Mouse (Mus musculus): Measurements from ENCODE around the gene Celsr3. TPM values are rescaled to one million over a fixed set of nuclear protein-coding genes. Genes with fewer than 3 reads are reported as not detected.

Celsr3 gene
- polyA plus RNA-seq (2015; fragmentation: Nextera tagmentation; extraction: Ambion mirVana), result 13.8 and 14.3 TPM in 2 replicates

- H3K4me1 ChIP-seq (replicated peaks), result peaks cover 57% of the 10 kb centered on the region
These were observed at the start of gene Celsr3 for GRCm38 (mm10) chr9:108825820-108826699. Gene Celsr3 (plus strand): TSS chr9:108826320.

DNA sequence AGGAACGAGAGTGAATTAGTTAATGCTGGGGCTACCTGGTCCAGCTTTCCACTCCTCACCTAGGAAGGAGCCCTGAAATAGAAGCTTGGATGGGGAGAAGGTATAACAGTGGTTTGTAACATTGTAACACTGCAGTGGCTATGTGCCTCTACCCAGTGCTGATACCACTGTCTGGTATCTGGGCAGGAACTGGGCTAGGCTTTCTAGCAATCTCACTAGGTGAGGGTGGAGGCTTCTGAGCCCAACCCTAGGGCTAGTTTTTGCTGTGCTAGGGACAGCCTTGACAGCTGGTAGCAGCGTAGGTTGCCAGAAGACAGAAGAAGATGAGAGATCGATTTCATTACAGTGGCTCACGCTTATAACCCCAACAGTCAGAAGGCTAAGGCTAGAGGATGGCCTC is 49.5 kb upstream of the Celsr3 start:
- WGBS, result 93% methylated on average over 4 of the region's 4 CpGs
- H3K9ac ChIP-seq, result no peak overlapping the region
- no peak overlapping the region for H3K27ac ChIP-seq
- no peak overlapping the region for H3K4me3 ChIP-seq
- no peak overlapping the region for H3K4me2 ChIP-seq
- H3K27me3 ChIP-seq, result 0 out of 2 replicates have a peak, but pooled peaks cover 2% of the 10 kb centered on the region
- no peaks in the 10 kb centered on the region for H3K36me3 ChIP-seq
- 0 out of 2 replicates have a peak, but pooled peaks cover 7% of the 10 kb centered on the region for H3K9me3 ChIP-seq
- ATAC-seq (ENCODE audit: low FRiP score), result no peak
- 0 out of 2 replicates have a peak, but pooled peaks cover 3% of the 10 kb centered on the region for H3K4me1 ChIP-seq (replicated peaks)

More at GRCm38 (mm10) chr9:108825820-108826699, at the start of gene Celsr3:
- peak; percentile 67 for ATAC-seq (ENCODE audit: low FRiP score)
- Histone ChIP-seq H3K36me3 (peaks cover 32% of the 10 kb centered on the region), H3K4me3 (peak within 1 kb of the TSS; percentile 79), H3K4me2 (peak within 1 kb of the TSS; percentile 95), H3K9ac (peak within 1 kb of the TSS; percentile 95), H3K27me3 (peaks cover 51% of the 10 kb centered on the region), H3K9me3 (no peaks in the 10 kb centered on the region), H3K27ac (peak within 1 kb of the TSS; percentile 92)
- WGBS, result 1% methylated on average over 60 of the region's 70 CpGs

DNA sequence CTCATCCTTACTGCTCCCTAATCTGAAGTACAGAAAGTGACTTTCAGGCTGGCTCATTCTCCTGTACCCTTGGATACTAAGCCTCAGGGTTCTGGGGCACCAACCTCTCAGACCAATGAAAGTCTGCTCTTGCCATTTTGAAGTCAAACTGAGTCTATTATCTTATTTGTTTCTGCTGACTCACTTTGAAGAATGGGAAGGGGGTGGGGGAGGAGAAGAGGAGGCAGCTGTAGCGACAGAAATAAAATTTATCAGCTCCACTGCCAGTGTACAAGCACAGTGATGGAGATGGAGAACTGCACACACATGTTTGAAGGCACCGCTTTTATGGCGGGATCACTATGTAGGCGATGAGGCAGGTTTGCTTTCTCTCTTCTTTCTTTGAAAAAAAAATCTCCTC is 48.8 kb upstream of the Celsr3 start:
- Histone ChIP-seq H3K27me3 (0 out of 2 replicates have a peak, but pooled peaks cover 2% of the 10 kb centered on the region), H3K36me3 (no peaks in the 10 kb centered on the region), H3K4me1 (replicated peaks) (peaks cover 8% of the 10 kb centered on the region), H3K9me3 (0 out of 2 replicates have a peak, but pooled peaks cover 5% of the 10 kb centered on the region), H3K4me2 (no peak overlapping the region), H3K9ac (no peak overlapping the region), H3K4me3 (no peak overlapping the region), H3K27ac (no peak overlapping the region)
- ATAC-seq (ENCODE audit: low FRiP score), result no peak
- 80% methylated on average over 4 of the region's 4 CpGs for WGBS

DNA sequence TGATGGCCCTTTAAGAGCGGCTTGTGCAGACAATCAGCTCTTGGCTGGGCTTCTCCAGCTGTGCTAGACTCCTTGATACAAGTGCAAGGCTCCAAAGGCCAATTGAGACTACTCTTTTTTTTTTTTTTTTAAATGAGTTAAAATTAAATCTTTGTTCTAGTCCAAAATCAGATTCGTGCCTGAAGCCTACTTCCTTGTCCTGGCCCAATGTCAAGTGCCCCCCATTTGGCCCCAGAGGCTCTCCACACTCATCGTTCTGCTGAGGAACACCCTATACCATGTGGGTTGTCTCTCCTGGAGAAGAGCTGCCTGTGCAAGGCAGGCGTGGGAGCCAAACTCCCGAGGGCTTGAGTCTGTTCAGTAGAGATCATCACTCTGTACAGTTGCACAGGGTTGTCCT is 45.2 kb upstream of the Celsr3 start:
- no peaks in the 10 kb centered on the region for H3K36me3 ChIP-seq
- H3K4me1 ChIP-seq (replicated peaks), result peaks cover 24% of the 10 kb centered on the region
- 69% methylated on average over 5 of the region's 5 CpGs for WGBS
- no peak overlapping the region for H3K27ac ChIP-seq
- no peaks in the 10 kb centered on the region for H3K9me3 ChIP-seq
- no peak overlapping the region for H3K9ac ChIP-seq
- H3K4me2 ChIP-seq, result no peak overlapping the region
- no peak for ATAC-seq (ENCODE audit: low FRiP score)
- H3K4me3 ChIP-seq, result no peak overlapping the region
- 0 out of 2 replicates have a peak, but pooled peaks cover 2% of the 10 kb centered on the region for H3K27me3 ChIP-seq

- Histone ChIP-seq H3K9ac (0 out of 2 replicates have a peak overlapping the region, but pooled peaks have one; percentile 35), H3K4me2 (no peak overlapping the region), H3K27me3 (no peaks in the 10 kb centered on the region), H3K4me3 (no peak overlapping the region), H3K4me1 (replicated peaks) (peaks cover 33% of the 10 kb centered on the region), H3K27ac (no peak overlapping the region), H3K36me3 (no peaks in the 10 kb centered on the region), H3K9me3 (no peaks in the 10 kb centered on the region)
- ATAC-seq (ENCODE audit: low FRiP score), result no peak
- 64% methylated on average over 4 of the region's 4 CpGs for WGBS
These were observed 44.2 kb upstream of the Celsr3 start for GRCm38 (mm10) chr9:108781891-108782290.

DNA sequence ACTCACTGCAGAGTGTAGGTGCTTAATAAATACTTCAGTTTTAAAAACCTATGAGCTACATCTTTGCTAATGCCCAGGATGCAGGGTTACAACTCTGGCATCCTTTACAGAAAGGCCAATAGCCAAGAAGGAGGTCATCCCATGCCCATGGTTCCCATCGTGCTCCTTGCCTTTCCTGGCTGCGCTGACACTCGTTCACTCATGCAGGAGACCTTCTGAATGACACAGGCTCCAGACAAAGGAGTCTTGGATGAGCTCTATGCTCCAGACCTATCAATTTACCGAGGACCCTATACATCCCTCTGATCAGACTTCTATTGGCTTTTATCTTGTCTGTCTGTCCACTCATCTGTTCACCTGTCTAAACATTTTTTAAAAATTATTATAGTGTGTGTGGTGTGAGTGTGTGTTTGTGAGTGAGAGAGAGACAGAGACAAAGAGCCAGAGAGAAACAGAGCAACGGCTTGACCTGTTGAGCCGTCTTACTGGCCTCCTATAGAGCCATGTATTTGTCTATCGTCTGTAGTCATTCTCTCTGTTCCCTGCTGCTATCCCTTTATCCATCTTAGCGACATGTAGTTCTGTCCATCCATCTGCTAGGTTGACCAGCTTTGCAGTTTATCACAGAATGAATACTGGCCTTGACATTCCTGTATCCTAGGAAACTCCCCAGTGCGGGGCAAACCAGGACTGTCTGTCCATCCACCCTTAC is 43.1 kb upstream of the Celsr3 start:
- peak overlapping the region; percentile 99 for H3K27ac ChIP-seq

GRCm38 (mm10) chr9:108783548-108784463 is 42.3 kb upstream of the Celsr3 start, which contains the start of gene Ip6k2:
Gene Ip6k2 (plus strand): TSS chr9:108783796.
- Histone ChIP-seq H3K9ac (peak within 1 kb of the TSS; percentile 99), H3K4me2 (peak within 1 kb of the TSS; percentile 90), H3K4me1 (replicated peaks) (peaks cover 52% of the 10 kb centered on the region), H3K9me3 (no peaks in the 10 kb centered on the region), H3K36me3 (no peaks in the 10 kb centered on the region), H3K27me3 (no peaks in the 10 kb centered on the region), H3K4me3 (peak within 1 kb of the TSS; percentile 85), H3K27ac (peak within 1 kb of the TSS; percentile 99)
- peak; percentile 97 for ATAC-seq (ENCODE audit: low FRiP score)
- under 1% methylated on average over 56 of the region's 56 CpGs for WGBS

More for the DNA sequence above, 43.1 kb upstream of the Celsr3 start:
- Histone ChIP-seq H3K36me3 (no peaks in the 10 kb centered on the region), H3K4me1 (replicated peaks) (peaks cover 44% of the 10 kb centered on the region), H3K9me3 (no peaks in the 10 kb centered on the region), H3K4me3 (peak overlapping the region; percentile 85), H3K27me3 (no peaks in the 10 kb centered on the region), H3K4me2 (peak overlapping the region; percentile 59), H3K9ac (peak overlapping the region; percentile 99)
- WGBS, result 7% methylated on average over 9 of the region's 9 CpGs
- peak; percentile 68 for ATAC-seq (ENCODE audit: low FRiP score)

DNA sequence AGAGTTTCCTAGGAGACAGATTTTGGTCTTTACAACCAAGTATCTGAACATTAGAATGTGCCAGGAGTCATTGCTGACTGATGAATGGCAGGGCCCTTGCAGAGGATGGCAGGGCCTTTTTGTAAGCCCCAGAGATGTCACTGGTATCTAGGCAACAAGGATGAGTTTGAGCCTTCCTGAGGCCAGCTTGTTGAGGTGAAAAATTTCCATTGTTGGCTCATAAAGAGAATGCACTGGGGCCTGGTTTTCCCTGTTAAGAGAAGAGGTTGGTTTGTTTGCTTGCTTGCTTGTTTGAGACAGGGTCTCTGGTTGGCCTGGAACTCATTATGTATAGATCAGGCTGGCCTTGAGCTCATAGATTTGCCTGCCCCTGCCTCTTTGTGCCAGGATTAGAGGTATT is 40.7 kb upstream of the Celsr3 start:
- peaks cover 67% of the 10 kb centered on the region for H3K4me1 ChIP-seq (replicated peaks)
- no peak for ATAC-seq (ENCODE audit: low FRiP score)
- H3K27ac ChIP-seq, result peak overlapping the region; percentile 99; the same call in 1 of the 2 replicates
- peak overlapping the region; percentile 99 for H3K9ac ChIP-seq
- H3K4me3 ChIP-seq, result peak overlapping the region; percentile 85
- no peaks in the 10 kb centered on the region for H3K36me3 ChIP-seq
- H3K4me2 ChIP-seq, result peak overlapping the region; percentile 90
- no peaks in the 10 kb centered on the region for H3K9me3 ChIP-seq
- H3K27me3 ChIP-seq, result no peaks in the 10 kb centered on the region

GRCm38 (mm10) chr9:108786494-108786893 is 39.6 kb upstream of the Celsr3 start:
- no peak overlapping the region for H3K27ac ChIP-seq
- H3K9ac ChIP-seq, result peak overlapping the region; percentile 99; the same call in 1 of the 2 replicates
- H3K36me3 ChIP-seq, result no peaks in the 10 kb centered on the region
- H3K27me3 ChIP-seq, result no peaks in the 10 kb centered on the region
- H3K4me3 ChIP-seq, result peak overlapping the region; percentile 85
- no peaks in the 10 kb centered on the region for H3K9me3 ChIP-seq
- peaks cover 78% of the 10 kb centered on the region for H3K4me1 ChIP-seq (replicated peaks)
- no peak for ATAC-seq (ENCODE audit: low FRiP score)
- peak overlapping the region; percentile 90 for H3K4me2 ChIP-seq
- WGBS, result 74% methylated on average over 1 of the region's 1 CpGs

- WGBS, result 88% methylated on average over 2 of the region's 2 CpGs
- Histone ChIP-seq H3K9ac (0 out of 2 replicates have a peak overlapping the region, but pooled peaks have one; percentile 4), H3K4me1 (replicated peaks) (peaks cover 81% of the 10 kb centered on the region), H3K27ac (no peak overlapping the region), H3K9me3 (no peaks in the 10 kb centered on the region), H3K4me3 (peak overlapping the region; percentile 24), H3K27me3 (no peaks in the 10 kb centered on the region), H3K36me3 (no peaks in the 10 kb centered on the region), H3K4me2 (peak overlapping the region; percentile 90)
- no peak for ATAC-seq (ENCODE audit: low FRiP score)
These were observed 39.0 kb upstream of the Celsr3 start for GRCm38 (mm10) chr9:108787080-108787479.

GRCm38 (mm10) chr9:108788713-108789112 is 37.4 kb upstream of the Celsr3 start:
- Histone ChIP-seq H3K4me3 (no peak overlapping the region), H3K9ac (no peak overlapping the region), H3K9me3 (no peaks in the 10 kb centered on the region), H3K27me3 (no peaks in the 10 kb centered on the region), H3K36me3 (no peaks in the 10 kb centered on the region), H3K4me2 (peak overlapping the region; percentile 90; the same call in 1 of the 2 replicates), H3K4me1 (replicated peaks) (peaks cover 85% of the 10 kb centered on the region), H3K27ac (no peak overlapping the region)
- ATAC-seq (ENCODE audit: low FRiP score), result no peak
- whole genome bisulfite sequencing, result 85% methylated on average over 3 of the region's 3 CpGs

Data from hindbrain, embryonic 13.5 days (tissue).